Mouse (Mus musculus) heart, postnatal 0 days (tissue): ENCODE data around the gene Tnrc6c. TPM values are rescaled to one million over a fixed set of nuclear protein-coding genes. Genes with fewer than 3 reads are reported as not detected.
A peak's percentile ranks its signal among the peaks of the same experiment; 100 is the strongest.

Source experiments
- ATAC-seq: fragments of 200-750 bp; cut with Nextera tagmentation; 2 replicates; pipeline ENCODE4 v1.8.0; 2017; ENCODE audit warnings: low read depth, moderate number of reproducible peaks, moderate library complexity; ENCODE audit not compliant: insufficient read depth
- DNase-seq: peaks from one replicate; pipeline ENCODE4 v3.0.0-alpha.2; 2016; ENCODE audit warnings: low spot score
- H3K27ac ChIP-seq: fragments of 300-500 bp; sonication (generic); 2 replicates; pipeline ENCODE4 v1.5.1; 2014; ENCODE audit warnings: low read depth, mild to moderate bottlenecking
- H3K27me3 ChIP-seq: fragments of 300-500 bp; sonication (generic); 2 replicates; pipeline ENCODE4 v1.6.1; 2014; ENCODE audit warnings: low read length, mixed read lengths; ENCODE audit not compliant: control insufficient read depth, insufficient read depth
- H3K36me3 ChIP-seq: fragments of 300-500 bp; sonication (generic); replicated peaks from 2 replicates; pipeline ENCODE4 v1.6.1; 2014; ENCODE audit warnings: low read length, mixed read lengths; ENCODE audit not compliant: control insufficient read depth, insufficient read depth
- H3K4me1 ChIP-seq: fragments of 300-500 bp; sonication (generic); 2 replicates; pipeline ENCODE4 v1.6.1; 2014; ENCODE audit warnings: antibody characterized with exemption; ENCODE audit not compliant: control insufficient read depth, insufficient read depth
- H3K4me2 ChIP-seq: fragments of 300-500 bp; sonication (generic); 2 replicates; pipeline ENCODE4 v1.6.1; 2014; ENCODE audit warnings: low read depth, mild to moderate bottlenecking, low read length, moderate library complexity
- H3K4me3 ChIP-seq: fragments of 300-500 bp; sonication (generic); 2 replicates; pipeline ENCODE4 v1.5.1; 2014; ENCODE audit warnings: low read depth, low read length
- H3K9ac ChIP-seq: fragments of 300-500 bp; sonication (generic); replicated peaks from 2 replicates; pipeline ENCODE4 v1.6.1; 2014; ENCODE audit warnings: low read depth, low read length, mixed read lengths
- H3K9me3 ChIP-seq: fragments of 300-500 bp; sonication (generic); replicated peaks from 2 replicates; pipeline ENCODE4 v1.6.1; 2016; ENCODE audit warnings: low read length; ENCODE audit not compliant: control insufficient read depth
- CTCF ChIP-seq: IDR thresholded peaks from 2 replicates; pipeline ENCODE4 v1.5.1; 2016; ENCODE audit warnings: antibody characterized with exemption, control low read depth, low read depth
- EP300 ChIP-seq: IDR thresholded peaks from 2 replicates; pipeline ENCODE4 v1.6.1; 2016; ENCODE audit warnings: antibody characterized with exemption, low read depth
- WGBS: fragments of 180-500 bp; shearing (Covaris S2); extraction: QIAGEN DNeasy Blood & Tissue Kit; methylation state at CpG from one replicate; pipeline ENCODE4 v1.1.7; 2014; 5-methylcytosine and 5-hydroxymethylcytosine counted together
- polyA plus RNA-seq: library from polyadenylated mRNA; unstranded; fragments of >200 nt; fragmentation: Nextera tagmentation; extraction: Ambion mirVana; gene quantifications from 2 replicates; pipeline ENCODE4 v1.2.1, GENCODE M21; 2015
- total RNA-seq: library from RNA; depleted of rRNA; stranded (reverse); fragments of >200 nt; gene quantifications from 2 replicates; pipeline ENCODE4 v1.2.3, GENCODE M21; 2014; ENCODE audit warnings: low replicate concordance

Gene Tnrc6c
- total and polyA plus RNA-seq, 2 experiments from 2014 or later: 6.8 to 24.4 TPM

- no peak overlapping the region for H3K4me3 ChIP-seq
- 69% methylated on average over 6 of the region's 6 CpGs for WGBS
- no peaks in the 10 kb centered on the region for H3K9me3 ChIP-seq
- ATAC-seq (no peak), DNase-seq (no peak)
- no peaks in the 10 kb centered on the region for H3K27me3 ChIP-seq
- H3K9ac ChIP-seq: no peak overlapping the region
- no peak for TF ChIP-seq CTCF
- no peak for TF ChIP-seq EP300
- peaks cover 13% of the 10 kb centered on the region for H3K4me1 ChIP-seq
- no peak overlapping the region for H3K4me2 ChIP-seq
- H3K27ac ChIP-seq: peak overlapping the region; percentile 27; the same call in 1 of the 2 replicates
- H3K36me3 ChIP-seq: peaks cover 33% of the 10 kb centered on the region
These were observed 70.7 kb downstream of the Tnrc6c start for GRCm38 (mm10) chr11:117724604-117725301.

DNA sequence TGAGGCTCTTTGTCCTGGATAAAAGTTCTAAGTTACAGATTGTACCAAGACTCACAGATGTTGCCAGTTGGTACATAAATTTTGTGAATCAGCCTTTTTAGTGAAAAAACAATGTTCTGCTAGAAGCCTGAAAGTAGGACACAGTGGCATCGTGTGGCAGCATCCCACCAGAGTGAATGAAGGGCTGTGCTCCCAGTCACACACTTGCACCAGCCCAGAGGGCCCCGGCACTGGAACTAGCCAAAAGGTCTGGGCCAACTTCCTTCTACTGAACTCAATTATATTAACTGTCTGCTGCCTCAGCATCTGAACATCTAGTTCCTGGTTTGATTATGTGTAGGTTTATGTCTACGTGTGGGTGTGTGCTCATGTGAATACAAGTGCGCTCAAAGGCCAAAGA is 72.9 kb downstream of the Tnrc6c start:
- H3K27ac ChIP-seq: no peak overlapping the region
- no peaks in the 10 kb centered on the region for H3K9me3 ChIP-seq
- 93% methylated on average over 4 of the region's 4 CpGs for WGBS
- no peaks in the 10 kb centered on the region for H3K27me3 ChIP-seq
- H3K9ac ChIP-seq: no peak overlapping the region
- peaks cover 11% of the 10 kb centered on the region for H3K36me3 ChIP-seq
- H3K4me3 ChIP-seq: no peak overlapping the region
- no peak for TF ChIP-seq CTCF
- TF ChIP-seq EP300: no peak
- H3K4me2 ChIP-seq: no peak overlapping the region
- ATAC-seq (no peak), DNase-seq (no peak)
- H3K4me1 ChIP-seq: peaks cover 26% of the 10 kb centered on the region

DNA sequence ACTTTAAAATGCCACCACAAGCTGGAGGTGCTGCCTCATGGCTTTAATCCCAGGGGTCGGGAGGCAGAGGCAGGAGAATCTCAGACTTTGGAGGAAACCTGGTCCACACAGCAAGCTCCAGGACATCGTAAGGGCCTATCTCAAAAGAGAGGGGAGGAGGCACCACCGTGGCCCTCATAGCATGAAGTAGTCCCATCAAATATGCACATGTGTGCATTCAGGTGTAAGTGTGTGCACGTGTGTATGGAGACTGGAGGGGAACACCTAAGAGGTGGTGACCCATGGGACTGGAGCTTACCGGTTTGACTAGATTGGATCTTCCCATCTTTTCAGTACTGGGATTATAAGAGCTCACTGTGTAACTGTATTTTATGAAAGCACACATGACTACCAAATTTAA is 74.2 kb downstream of the Tnrc6c start:
- TF ChIP-seq CTCF: no peak
- Histone ChIP-seq H3K27me3 (no peaks in the 10 kb centered on the region), H3K9ac (no peak overlapping the region), H3K4me2 (no peak overlapping the region), H3K36me3 (peaks cover 7% of the 10 kb centered on the region; the same call in 1 of the 2 replicates), H3K27ac (peak overlapping the region; percentile 66; the same call in 1 of the 2 replicates), H3K9me3 (no peaks in the 10 kb centered on the region), H3K4me3 (no peak overlapping the region), H3K4me1 (peaks cover 26% of the 10 kb centered on the region)
- WGBS: 90% methylated on average over 5 of the region's 5 CpGs
- DNase-seq (no peak), ATAC-seq (no peak)

DNA sequence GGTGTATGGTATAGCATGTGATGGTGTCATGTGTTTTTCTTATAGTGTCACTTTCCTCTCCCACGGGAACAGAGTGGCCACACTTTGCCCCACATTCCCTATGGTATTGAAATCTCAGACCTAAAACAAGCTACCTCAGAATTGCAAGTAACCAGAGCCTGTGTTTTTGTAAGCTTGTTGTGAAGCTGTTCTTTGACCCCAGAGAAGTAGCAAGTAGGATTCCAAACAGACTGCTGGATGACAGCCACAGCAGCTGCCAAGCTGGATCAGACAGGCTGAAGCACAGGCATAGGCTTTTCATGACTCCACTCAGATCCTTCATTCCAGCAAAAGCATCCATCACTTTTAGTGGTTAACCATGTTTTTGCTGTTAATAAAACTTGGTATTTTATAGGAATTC is 74.8 kb downstream of the Tnrc6c start:
- H3K4me2 ChIP-seq: no peak overlapping the region
- H3K27ac ChIP-seq: peak overlapping the region; percentile 66; the same call in 1 of the 2 replicates
- H3K9ac ChIP-seq: no peak overlapping the region
- no peak overlapping the region for H3K4me3 ChIP-seq
- peak; percentile 63; the same call in 1 of the 2 replicates for ATAC-seq
- H3K9me3 ChIP-seq: no peaks in the 10 kb centered on the region
- H3K36me3 ChIP-seq: peaks cover 12% of the 10 kb centered on the region; the same call in 1 of the 2 replicates
- no peak for TF ChIP-seq EP300
- TF ChIP-seq CTCF: no peak
- 28% methylated on average over 1 of the region's 1 CpGs for WGBS
- H3K27me3 ChIP-seq: no peaks in the 10 kb centered on the region
- DNase-seq: peak; percentile 57
- peaks cover 26% of the 10 kb centered on the region for H3K4me1 ChIP-seq

- H3K4me3 ChIP-seq: no peak overlapping the region
- H3K27ac ChIP-seq: peak overlapping the region; percentile 66
- DNase-seq: peak; percentile 56
- peaks cover 12% of the 10 kb centered on the region; the same call in 1 of the 2 replicates for H3K36me3 ChIP-seq
- no peak overlapping the region for H3K9ac ChIP-seq
- 31% methylated on average over 3 of the region's 3 CpGs for WGBS
- peak; percentile 69; the same call in 1 of the 2 replicates for ATAC-seq
- no peaks in the 10 kb centered on the region for H3K9me3 ChIP-seq
- no peaks in the 10 kb centered on the region for H3K27me3 ChIP-seq
- TF ChIP-seq CTCF (no peak), EP300 (no peak)
- H3K4me1 ChIP-seq: peaks cover 26% of the 10 kb centered on the region
- H3K4me2 ChIP-seq: no peak overlapping the region
These were observed 75.3 kb downstream of the Tnrc6c start for GRCm38 (mm10) chr11:117729341-117729740.
